Mouse (Mus musculus) c-Kit-negative CD71-positive TER-119-positive erythroid progenitor cells, embryonic 14.5 days (primary cell): ENCODE results near the gene Socs4.

Source experiments
- DNase-seq: peaks from one replicate; pipeline ENCODE4 v3.0.0-alpha.2; 2013; ENCODE audit warnings: low read depth, low spot score

Gene Socs4

GRCm38 (mm10) chr14:47340231-47340925 lies 63.6 kb downstream of the Socs4 start:
- no peak for DNase-seq

- no peak for DNase-seq
Observed at GRCm38 (mm10) chr14:47341811-47342291, 65.1 kb downstream of the Socs4 start.
